Mouse (Mus musculus) small intestine, adult 2 months (tissue): ENCODE measurements around the gene Loxl3.

Experiments used
- CTCF ChIP-seq: fragments of 200-500 bp; IDR thresholded peaks from 2 replicates; pipeline ENCODE4 v1.5.1; 2012; ENCODE audit warnings: low read depth, mild to moderate bottlenecking, control low read depth, inconsistent platforms, low read length, moderate library complexity, mixed read lengths; ENCODE audit not compliant: insufficient replicate concordance, insufficient read length; ENCODE audit errors: extremely low read depth
- POLR2A ChIP-seq: fragments of 200-500 bp; IDR thresholded peaks from 2 replicates; pipeline ENCODE4 v1.6.1; 2012; ENCODE audit warnings: low read depth, mild to moderate bottlenecking, control low read depth, inconsistent platforms, low read length, moderate library complexity

GRCm38 (mm10) chr6:83020121-83020520 is 13.9 kb upstream of the Loxl3 start:
- TF ChIP-seq CTCF (no peak), POLR2A (no peak)
